Mouse (Mus musculus) stomach, postnatal 0 days (tissue): ENCODE results near the gene Rsrc1.

Experiments
- CTCF ChIP-seq: IDR thresholded peaks from 2 replicates; pipeline ENCODE4 v1.5.1; 2016; ENCODE audit warnings: antibody characterized with exemption, low read depth, mild to moderate bottlenecking, moderate library complexity
- EP300 ChIP-seq: optimal IDR thresholded peaks from 2 replicates; pipeline ENCODE3; 2016; ENCODE audit warnings: antibody characterized with exemption

- TF ChIP-seq CTCF (no peak), EP300 (no peak)
These were observed 165.1 kb downstream of the Rsrc1 start for GRCm38 (mm10) chr3:67146280-67146679.
